Mouse (Mus musculus) MEL (cell line): ENCODE measurements around the gene Hcn4.

Experiments used
- BHLHE40 ChIP-seq: IDR thresholded peaks from 2 replicates; pipeline ENCODE4 v1.6.1; 2012; ENCODE audit warnings: low read depth, mild to moderate bottlenecking, inconsistent platforms, low read length, improper control_type of control experiment, borderline replicate concordance
- CTCF ChIP-seq, 3 experiments: IDR thresholded peaks in 2 of 3; conservative IDR thresholded peaks in 1 of 3; 2 replicates each; pipeline ENCODE4 v1.5.1; 2011 to 2012; ENCODE audit warnings: low read length in 3 of 3, low read depth in 2 of 3, mild to moderate bottlenecking in 2 of 3, improper control_type of control experiment in 1 of 3, inconsistent platforms in 1 of 3, mixed read lengths in 1 of 3, moderate library complexity in 1 of 3; ENCODE audit not compliant: control insufficient read depth in 1 of 3, insufficient read depth in 1 of 3, poor library complexity in 1 of 3, severe bottlenecking in 1 of 3
- EP300 ChIP-seq, 2 experiments: IDR thresholded peaks; 2 replicates each; pipeline ENCODE4 v1.6.1; 2011; ENCODE audit warnings: improper control_type of control experiment in 2 of 2, low read length in 2 of 2, low read depth in 1 of 2, mild to moderate bottlenecking in 1 of 2
- GATA1 ChIP-seq: IDR thresholded peaks from 2 replicates; pipeline ENCODE4 v1.6.1; 2011; ENCODE audit warnings: low read depth, low read length, improper control_type of control experiment
- HCFC1 ChIP-seq: IDR thresholded peaks from 2 replicates; pipeline ENCODE4 v1.6.1; 2012; ENCODE audit warnings: low read depth, mild to moderate bottlenecking, inconsistent platforms, low read length, improper control_type of control experiment, moderate library complexity
- NRF1 ChIP-seq: IDR thresholded peaks from 2 replicates; pipeline ENCODE4 v1.6.1; 2014; ENCODE audit warnings: low read depth, mild to moderate bottlenecking, inconsistent platforms, low read length, improper control_type of control experiment, moderate library complexity; ENCODE audit not compliant: poor library complexity, insufficient read depth, severe bottlenecking
- POLR2A ChIP-seq, 2 experiments: IDR thresholded peaks; 2 replicates each; pipeline ENCODE4 v1.6.1; 2011 to 2012; ENCODE audit warnings: low read length in 2 of 2, mild to moderate bottlenecking in 2 of 2, control low read depth in 1 of 2, improper control_type of control experiment in 1 of 2, low read depth in 1 of 2, moderate library complexity in 1 of 2; ENCODE audit not compliant: control insufficient read depth in 1 of 2, insufficient read depth in 1 of 2, poor library complexity in 1 of 2
- POLR2AphosphoS5 ChIP-seq: IDR thresholded peaks from 2 replicates; pipeline ENCODE4 v1.6.1; 2012; ENCODE audit warnings: low read depth, borderline replicate concordance, mild to moderate bottlenecking, inconsistent platforms, low read length, moderate library complexity, mixed read lengths
- TAL1 ChIP-seq: IDR thresholded peaks from 2 replicates; pipeline ENCODE4 v1.6.1; 2012; ENCODE audit warnings: mild to moderate bottlenecking, inconsistent platforms, low read length, moderate library complexity, mixed read lengths

DNA sequence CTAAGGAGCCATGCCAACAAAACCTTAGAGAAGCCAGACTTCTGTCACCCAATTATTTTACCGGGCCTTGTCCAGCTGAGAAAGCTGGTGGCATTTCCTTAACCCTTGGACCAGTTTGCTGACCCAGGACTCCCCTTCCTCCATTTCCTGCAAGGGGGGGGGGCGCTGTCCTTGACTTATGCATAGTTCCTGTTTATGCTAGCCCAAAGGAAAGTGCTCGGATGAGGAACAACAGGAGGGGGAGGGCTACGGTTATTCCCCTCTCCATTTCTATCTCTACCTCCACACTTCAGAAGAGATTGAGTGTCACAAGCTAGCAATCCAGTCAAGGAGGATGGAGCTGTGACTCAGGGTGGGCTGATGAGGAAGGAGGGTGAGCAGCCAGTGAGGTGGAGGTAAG is 20.9 kb upstream of the Hcn4 start:
- TF ChIP-seq BHLHE40, result no peak
- no peak for TF ChIP-seq TAL1
- no peak for TF ChIP-seq GATA1
- no peak for TF ChIP-seq NRF1
- TF ChIP-seq EP300 (IDR thresholded peaks at IDR 0.05; ENCODE audit: low read depth in 1 of 2, low read length in 2 of 2), result no peak
- TF ChIP-seq POLR2A (IDR thresholded peaks at IDR 0.05; ENCODE audit: control insufficient read depth in 1 of 2, insufficient read depth in 1 of 2, low read depth in 1 of 2, low read length in 2 of 2, poor library complexity in 1 of 2), result no peak
- no peak for TF ChIP-seq CTCF (IDR thresholded peaks at IDR 0.05 in 2 of 3, conservative IDR thresholded peaks at IDR 0.05 in 1 of 3; ENCODE audit: control insufficient read depth in 1 of 3, insufficient read depth in 1 of 3, low read depth in 2 of 3, low read length in 3 of 3, poor library complexity in 1 of 3, severe bottlenecking in 1 of 3)
- TF ChIP-seq POLR2AphosphoS5, result no peak
- no peak for TF ChIP-seq HCFC1
